Mouse (Mus musculus): Measurements from ENCODE around the gene Comt. TPM values are rescaled to one million over a fixed set of nuclear protein-coding genes. Genes with fewer than 3 reads are reported as not detected.

Comt gene
- total RNA-seq, 1 experiment: 40.1 TPM

DNA sequence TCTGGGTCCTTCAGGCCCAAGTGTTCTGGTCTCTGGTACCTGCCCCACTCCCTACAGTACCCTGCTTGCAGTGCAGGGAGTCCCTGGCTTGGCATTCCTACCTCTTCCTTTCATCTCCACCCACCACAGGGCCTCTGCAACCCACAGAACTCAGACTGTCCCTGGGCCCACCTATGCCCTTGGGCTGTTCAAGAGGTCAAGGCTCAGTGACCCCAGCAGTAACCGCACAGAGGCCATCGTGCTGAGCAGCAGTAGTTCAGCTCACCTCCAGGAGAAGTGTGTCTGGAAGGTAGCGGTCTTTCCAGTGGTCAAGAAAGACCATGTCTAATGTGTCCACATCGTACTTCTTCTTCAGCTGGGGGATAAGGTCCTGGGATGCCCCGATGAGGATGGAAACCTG is 16.2 kb downstream of the Comt start:
- DNase-seq (ENCODE audit: low read depth, low spot score): no peak
- no peak overlapping the region for H3K4me3 ChIP-seq (ENCODE audit: insufficient read depth in 1 of 2, low read depth in 1 of 2, low read length in 2 of 2, poor library complexity in 1 of 2, severe bottlenecking in 1 of 2)
- in situ Hi-C loops (cut with MboI; ENCODE audit: low sequenced_read_pairs in 2 of 2, unreplicated experiment in 2 of 2): no loop called here
- H3K9me3 ChIP-seq (ENCODE audit: control insufficient read depth, insufficient read depth, low read depth, low read length): no peaks in the 10 kb centered on the region
- H3K27ac ChIP-seq (ENCODE audit: insufficient read depth, low read depth, low read length, poor library complexity, severe bottlenecking): no peak overlapping the region
- peaks cover 6% of the 10 kb centered on the region for H3K36me3 ChIP-seq (ENCODE audit: control insufficient read depth, insufficient read depth, low read length, poor library complexity, severe bottlenecking)
- H3K9ac ChIP-seq (ENCODE audit: insufficient read depth, low read depth, low read length, poor library complexity, severe bottlenecking): no peak overlapping the region
- no peak for TF ChIP-seq CHD2 (IDR thresholded peaks at IDR 0.05; ENCODE audit: low read depth, low read length)
- no peak for TF ChIP-seq HCFC1 (IDR thresholded peaks at IDR 0.05; ENCODE audit: borderline replicate concordance, insufficient read depth, low read length)
- no peak for TF ChIP-seq ZC3H11A (IDR thresholded peaks at IDR 0.05; ENCODE audit: borderline replicate concordance, low read depth, low read length)
- no peak for TF ChIP-seq MAFK (IDR thresholded peaks at IDR 0.05; ENCODE audit: insufficient read depth, low read depth, low read length)
- no peak for TF ChIP-seq ZNF384 (IDR thresholded peaks at IDR 0.05; ENCODE audit: low read depth, low read length)
- H3K4me1 ChIP-seq (ENCODE audit: control insufficient read depth in 2 of 2, insufficient read depth in 2 of 2, low read length in 2 of 2, poor library complexity in 1 of 2): peaks cover 0 to 4% of the 10 kb centered on the region in 2 experiments; a peak in 1 of 4 replicates

DNA sequence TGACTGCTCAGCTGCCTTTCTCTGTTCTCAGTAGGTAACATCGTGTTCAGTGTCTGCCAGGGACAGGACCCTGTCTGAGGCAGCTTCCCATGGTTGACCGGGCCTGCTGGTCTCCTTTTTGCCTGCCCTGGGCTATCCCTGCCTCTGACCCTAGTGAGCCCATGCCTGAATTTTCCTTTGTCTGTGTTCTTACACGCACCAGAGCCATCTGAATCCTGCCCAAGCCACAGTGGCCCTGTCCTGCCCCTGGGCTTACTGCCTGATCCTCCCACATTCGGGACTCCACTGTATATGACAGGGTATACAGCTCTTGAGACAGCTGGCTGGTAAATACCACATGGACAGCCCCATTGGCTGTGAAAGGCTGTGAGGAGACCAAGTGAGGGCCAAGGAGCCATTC is 16.9 kb downstream of the Comt start:
- no peak overlapping the region for H3K9ac ChIP-seq (ENCODE audit: insufficient read depth, low read depth, low read length, poor library complexity, severe bottlenecking)
- no peak for DNase-seq (ENCODE audit: low read depth, low spot score)
- no peaks in the 10 kb centered on the region for H3K9me3 ChIP-seq (ENCODE audit: control insufficient read depth, insufficient read depth, low read depth, low read length)
- no peak overlapping the region for H3K27ac ChIP-seq (ENCODE audit: insufficient read depth, low read depth, low read length, poor library complexity, severe bottlenecking)
- peaks cover 0 to 4% of the 10 kb centered on the region in 2 experiments; a peak in 1 of 4 replicates for H3K4me1 ChIP-seq (ENCODE audit: control insufficient read depth in 2 of 2, insufficient read depth in 2 of 2, low read length in 2 of 2, poor library complexity in 1 of 2)
- TF ChIP-seq MAFK (IDR thresholded peaks at IDR 0.05; ENCODE audit: insufficient read depth, low read depth, low read length) (no peak), HCFC1 (IDR thresholded peaks at IDR 0.05; ENCODE audit: borderline replicate concordance, insufficient read depth, low read length) (no peak), ZC3H11A (IDR thresholded peaks at IDR 0.05; ENCODE audit: borderline replicate concordance, low read depth, low read length) (no peak), CHD2 (IDR thresholded peaks at IDR 0.05; ENCODE audit: low read depth, low read length) (no peak), ZNF384 (IDR thresholded peaks at IDR 0.05; ENCODE audit: low read depth, low read length) (no peak)
- in situ Hi-C loops (cut with MboI; ENCODE audit: low sequenced_read_pairs in 2 of 2, unreplicated experiment in 2 of 2): no loop called here
- peaks cover 8% of the 10 kb centered on the region for H3K36me3 ChIP-seq (ENCODE audit: control insufficient read depth, insufficient read depth, low read length, poor library complexity, severe bottlenecking)
- no peak overlapping the region for H3K4me3 ChIP-seq (ENCODE audit: insufficient read depth in 1 of 2, low read depth in 1 of 2, low read length in 2 of 2, poor library complexity in 1 of 2, severe bottlenecking in 1 of 2)

DNA sequence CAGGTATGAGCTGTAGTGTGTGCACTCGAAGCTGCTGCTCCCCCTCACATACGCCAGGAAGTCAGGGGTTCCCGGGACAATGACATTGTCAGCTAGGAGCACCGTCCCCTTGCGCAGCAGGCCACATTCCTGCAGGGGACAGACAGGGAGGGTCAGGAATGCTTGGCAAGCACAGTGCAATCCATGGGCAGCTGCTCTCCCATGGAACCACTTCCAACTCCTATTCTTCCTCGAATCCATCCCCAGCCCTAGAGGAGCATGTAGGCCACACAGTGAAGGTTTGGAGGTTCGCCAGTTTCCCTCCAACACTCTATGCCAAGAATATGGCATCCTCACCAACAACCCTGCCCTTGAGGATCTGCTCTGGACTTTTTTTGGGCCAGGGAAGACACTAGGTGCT is 18.7 kb downstream of the Comt start:
- TF ChIP-seq ZNF384 (IDR thresholded peaks at IDR 0.05; ENCODE audit: low read depth, low read length): no peak
- no peak for TF ChIP-seq CHD2 (IDR thresholded peaks at IDR 0.05; ENCODE audit: low read depth, low read length)
- no peak for TF ChIP-seq ZC3H11A (IDR thresholded peaks at IDR 0.05; ENCODE audit: borderline replicate concordance, low read depth, low read length)
- TF ChIP-seq MAFK (IDR thresholded peaks at IDR 0.05; ENCODE audit: insufficient read depth, low read depth, low read length): no peak
- in situ Hi-C loops (cut with MboI; ENCODE audit: low sequenced_read_pairs in 2 of 2, unreplicated experiment in 2 of 2): no loop called here
- DNase-seq (ENCODE audit: low read depth, low spot score): no peak
- Histone ChIP-seq H3K4me3 (ENCODE audit: insufficient read depth in 1 of 2, low read depth in 1 of 2, low read length in 2 of 2, poor library complexity in 1 of 2, severe bottlenecking in 1 of 2) (no peak overlapping the region), H3K36me3 (ENCODE audit: control insufficient read depth, insufficient read depth, low read length, poor library complexity, severe bottlenecking) (peaks cover 23% of the 10 kb centered on the region), H3K9me3 (ENCODE audit: control insufficient read depth, insufficient read depth, low read depth, low read length) (no peaks in the 10 kb centered on the region), H3K4me1 (ENCODE audit: control insufficient read depth in 2 of 2, insufficient read depth in 2 of 2, low read length in 2 of 2, poor library complexity in 1 of 2) (peaks cover 0 to 4% of the 10 kb centered on the region in 2 experiments; a peak in 1 of 4 replicates), H3K27ac (ENCODE audit: insufficient read depth, low read depth, low read length, poor library complexity, severe bottlenecking) (no peak overlapping the region), H3K9ac (ENCODE audit: insufficient read depth, low read depth, low read length, poor library complexity, severe bottlenecking) (no peak overlapping the region)

DNA sequence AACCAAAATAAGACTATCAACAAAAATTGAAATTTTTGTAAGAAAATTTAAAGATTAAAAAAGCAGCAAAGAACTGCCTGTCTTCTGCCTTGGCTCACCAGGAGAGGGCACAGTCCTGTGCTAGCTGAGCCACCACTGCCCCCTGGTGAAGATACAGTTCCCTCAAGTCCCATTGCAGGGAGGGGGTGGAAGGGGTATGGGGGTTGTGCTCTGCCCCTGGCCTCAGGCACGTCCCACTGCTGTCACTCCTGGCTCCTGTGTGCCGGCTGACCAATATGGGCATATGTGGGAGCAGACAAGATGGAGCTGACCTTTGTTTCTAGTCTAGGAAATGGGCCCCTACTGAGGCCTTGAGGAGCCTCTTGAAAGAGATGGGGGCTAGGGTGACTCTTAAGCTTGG is 20.4 kb downstream of the Comt start:
- Histone ChIP-seq H3K9me3 (ENCODE audit: control insufficient read depth, insufficient read depth, low read depth, low read length) (no peaks in the 10 kb centered on the region), H3K4me3 (ENCODE audit: insufficient read depth in 1 of 2, low read depth in 1 of 2, low read length in 2 of 2, poor library complexity in 1 of 2, severe bottlenecking in 1 of 2) (no peak overlapping the region), H3K4me1 (ENCODE audit: control insufficient read depth in 2 of 2, insufficient read depth in 2 of 2, low read length in 2 of 2, poor library complexity in 1 of 2) (peaks cover 0 to 4% of the 10 kb centered on the region in 2 experiments; a peak in 1 of 4 replicates), H3K36me3 (ENCODE audit: control insufficient read depth, insufficient read depth, low read length, poor library complexity, severe bottlenecking) (peaks cover 34% of the 10 kb centered on the region), H3K27ac (ENCODE audit: insufficient read depth, low read depth, low read length, poor library complexity, severe bottlenecking) (no peak overlapping the region), H3K9ac (ENCODE audit: insufficient read depth, low read depth, low read length, poor library complexity, severe bottlenecking) (no peak overlapping the region)
- TF ChIP-seq MAFK (IDR thresholded peaks at IDR 0.05; ENCODE audit: insufficient read depth, low read depth, low read length): no peak
- 0 out of 2 replicates have a peak, but pooled peaks have one; percentile 55 for TF ChIP-seq ZC3H11A (IDR thresholded peaks at IDR 0.05; ENCODE audit: borderline replicate concordance, low read depth, low read length)
- 0 out of 2 replicates have a peak, but pooled peaks have one; percentile 11 for TF ChIP-seq ZNF384 (IDR thresholded peaks at IDR 0.05; ENCODE audit: low read depth, low read length)
- in situ Hi-C loops (cut with MboI; ENCODE audit: low sequenced_read_pairs in 2 of 2, unreplicated experiment in 2 of 2): no loop called here
- no peak for DNase-seq (ENCODE audit: low read depth, low spot score)

DNA sequence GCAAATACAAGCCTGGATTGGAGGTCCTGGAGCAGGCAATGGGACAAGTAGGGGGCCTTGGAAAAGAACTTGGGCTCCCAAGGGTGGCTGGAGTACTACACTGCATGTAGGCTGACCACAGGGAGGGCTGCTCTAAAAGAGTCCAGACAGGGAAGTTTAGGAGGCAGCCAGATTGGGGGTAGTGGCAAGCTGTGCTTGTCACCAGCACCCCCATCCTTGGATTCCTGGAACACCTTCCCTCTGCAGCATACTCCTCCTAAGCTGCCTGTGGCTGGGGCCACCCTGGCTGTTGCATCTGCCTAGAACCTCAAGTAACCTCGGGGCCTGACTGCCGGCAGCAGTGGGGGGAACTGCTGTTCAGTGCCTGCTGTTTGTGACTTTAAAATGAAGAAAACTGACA is 20.8 kb downstream of the Comt start:
- Histone ChIP-seq H3K36me3 (ENCODE audit: control insufficient read depth, insufficient read depth, low read length, poor library complexity, severe bottlenecking) (peaks cover 38% of the 10 kb centered on the region), H3K27ac (ENCODE audit: insufficient read depth, low read depth, low read length, poor library complexity, severe bottlenecking) (no peak overlapping the region), H3K4me1 (ENCODE audit: control insufficient read depth in 2 of 2, insufficient read depth in 2 of 2, low read length in 2 of 2, poor library complexity in 1 of 2) (peaks cover 0 to 8% of the 10 kb centered on the region in 2 experiments; a peak in 1 of 4 replicates), H3K9me3 (ENCODE audit: control insufficient read depth, insufficient read depth, low read depth, low read length) (no peaks in the 10 kb centered on the region), H3K4me3 (ENCODE audit: insufficient read depth in 1 of 2, low read depth in 1 of 2, low read length in 2 of 2, poor library complexity in 1 of 2, severe bottlenecking in 1 of 2) (no peak overlapping the region), H3K9ac (ENCODE audit: insufficient read depth, low read depth, low read length, poor library complexity, severe bottlenecking) (no peak overlapping the region)
- no peak for TF ChIP-seq ZC3H11A (IDR thresholded peaks at IDR 0.05; ENCODE audit: borderline replicate concordance, low read depth, low read length)
- no peak for TF ChIP-seq MAFK (IDR thresholded peaks at IDR 0.05; ENCODE audit: insufficient read depth, low read depth, low read length)
- TF ChIP-seq ZNF384 (IDR thresholded peaks at IDR 0.05; ENCODE audit: low read depth, low read length): no peak
- no peak for TF ChIP-seq HCFC1 (IDR thresholded peaks at IDR 0.05; ENCODE audit: borderline replicate concordance, insufficient read depth, low read length)
- no peak for TF ChIP-seq CHD2 (IDR thresholded peaks at IDR 0.05; ENCODE audit: low read depth, low read length)
- in situ Hi-C loops (cut with MboI; ENCODE audit: low sequenced_read_pairs in 2 of 2, unreplicated experiment in 2 of 2): no loop called here
- no peak for DNase-seq (ENCODE audit: low read depth, low spot score)
